Mouse (Mus musculus): ENCODE measurements around the gene Fndc3b.
"Not testable (repeated sequence)": the region's sequence is repeated elsewhere in the genome, so short reads cannot be mapped to it uniquely, and the experiment has no call there.

The Fndc3b gene

DNA sequence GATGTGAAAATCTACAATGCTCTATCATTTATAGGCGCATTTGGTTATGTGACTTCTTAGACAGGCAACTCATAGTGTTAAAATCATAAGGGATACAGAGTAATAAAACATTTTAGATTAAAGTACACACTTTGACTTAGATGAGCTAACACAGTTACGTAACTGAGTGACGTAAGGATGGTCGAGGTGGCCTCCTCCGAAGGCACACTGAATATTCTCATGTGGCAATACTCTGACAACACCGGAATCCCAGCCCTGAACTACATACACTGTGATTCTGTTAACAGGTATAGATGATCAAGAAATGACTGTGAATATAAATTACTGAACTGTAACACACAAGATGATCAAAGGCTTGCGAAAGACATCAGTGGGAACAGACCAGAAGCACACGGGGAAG, 292.5 kb downstream of the Fndc3b start:
- no peak for DNase-seq (ENCODE audit: low read depth, low spot score)

DNA sequence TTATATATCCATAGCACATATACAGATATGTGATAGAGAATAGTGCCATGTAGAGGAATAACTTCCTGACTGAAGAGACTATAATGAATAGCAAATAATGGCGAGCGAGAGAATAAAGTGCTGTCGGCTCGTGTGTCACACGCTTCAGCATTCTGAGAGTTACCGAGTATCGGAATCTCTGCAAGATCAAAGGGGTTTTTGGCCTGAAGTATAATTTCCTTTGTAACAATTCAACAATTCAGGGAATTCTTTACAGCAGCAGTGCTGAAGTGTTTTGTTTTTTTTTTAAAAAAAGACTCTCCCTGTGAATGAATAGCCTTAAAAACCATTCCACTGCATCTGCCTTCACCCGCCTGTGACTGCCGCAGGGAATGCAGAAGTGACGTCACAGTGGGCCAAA, 294.3 kb downstream of the Fndc3b start:
- no peak for DNase-seq (ENCODE audit: low read depth, low spot score)

DNA sequence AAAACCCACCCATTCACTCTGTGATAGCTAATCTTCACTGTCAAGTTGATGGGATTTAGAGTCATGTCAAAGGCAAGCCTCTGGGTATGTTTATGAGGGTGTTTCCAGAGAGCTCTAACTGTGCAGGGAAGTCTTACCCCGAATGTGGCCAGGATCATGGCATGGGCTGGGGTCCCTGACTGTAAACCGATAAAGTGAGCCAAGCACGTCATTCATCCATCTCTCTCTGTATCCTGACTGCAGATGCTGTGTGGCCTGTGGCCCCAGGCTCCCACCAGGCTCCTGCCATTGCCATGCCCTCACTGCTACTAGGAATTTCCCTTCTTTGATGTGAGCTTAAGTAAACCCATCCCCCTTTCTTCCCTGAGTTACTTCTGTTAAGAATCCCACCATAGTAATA, 297.5 kb downstream of the Fndc3b start:
- no peak for DNase-seq (ENCODE audit: low read depth, low spot score)

DNA sequence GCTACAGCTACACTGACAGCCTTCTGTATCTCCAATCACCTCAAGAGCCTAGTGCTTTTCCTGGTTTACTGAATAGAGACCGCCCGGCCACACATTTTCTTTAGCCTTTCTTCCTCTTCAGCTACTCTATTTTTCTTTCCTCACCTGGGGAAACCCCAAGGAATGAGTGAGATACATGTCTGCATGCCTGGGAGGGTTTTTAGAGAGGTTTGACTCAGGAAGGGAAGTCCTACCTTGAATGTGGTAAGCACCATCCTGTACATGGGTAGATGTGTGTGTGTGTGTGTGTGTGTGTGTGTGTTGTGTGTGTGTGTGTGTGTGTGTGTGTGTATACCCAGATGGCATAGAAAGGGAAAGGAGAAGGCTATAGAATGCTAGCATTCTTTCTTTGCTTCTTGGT, 299.8 kb downstream of the Fndc3b start:
- DNase-seq (ENCODE audit: low read depth, low spot score): no peak

DNA sequence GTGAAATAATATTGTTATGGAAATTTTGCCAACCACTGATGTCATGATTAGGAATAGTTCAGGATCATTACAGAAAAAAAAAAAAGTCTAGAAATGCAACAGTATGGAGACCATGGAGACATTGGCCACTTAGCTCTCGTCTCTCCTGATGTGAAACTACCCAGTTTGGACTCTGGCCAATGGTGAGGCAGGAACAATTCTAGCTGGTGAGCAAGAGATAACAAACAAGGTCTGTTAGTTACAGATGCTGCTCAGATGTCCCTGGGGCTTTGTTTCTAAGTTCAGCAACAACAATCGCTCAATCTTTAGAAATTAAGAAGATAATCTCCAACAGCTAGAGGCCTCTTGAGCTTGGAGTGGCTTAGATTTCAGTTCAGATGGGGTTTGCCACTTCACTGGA, 302.5 kb downstream of the Fndc3b start:
- DNase-seq (ENCODE audit: low read depth, low spot score): no peak

DNA sequence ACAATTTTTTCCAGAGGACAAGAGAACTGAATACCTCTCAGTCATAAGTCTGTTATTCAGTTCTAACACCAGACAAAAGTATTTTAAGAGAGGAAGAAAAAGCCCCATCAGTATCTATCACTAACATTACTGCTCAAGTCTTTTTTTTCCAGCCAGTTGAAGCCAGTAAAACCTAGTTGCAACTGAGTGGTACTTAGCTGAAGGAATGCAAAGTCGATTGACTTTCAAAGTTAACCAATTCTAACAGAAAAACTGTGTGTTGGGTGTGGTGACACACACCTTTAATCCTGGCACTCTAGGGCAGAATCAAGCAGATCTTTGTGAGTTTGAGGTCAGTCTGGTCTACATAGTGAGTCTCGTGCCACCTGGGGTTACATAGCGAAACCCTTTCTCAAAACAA, 304.7 kb downstream of the Fndc3b start:
- no peak for DNase-seq (ENCODE audit: low read depth, low spot score)

DNA sequence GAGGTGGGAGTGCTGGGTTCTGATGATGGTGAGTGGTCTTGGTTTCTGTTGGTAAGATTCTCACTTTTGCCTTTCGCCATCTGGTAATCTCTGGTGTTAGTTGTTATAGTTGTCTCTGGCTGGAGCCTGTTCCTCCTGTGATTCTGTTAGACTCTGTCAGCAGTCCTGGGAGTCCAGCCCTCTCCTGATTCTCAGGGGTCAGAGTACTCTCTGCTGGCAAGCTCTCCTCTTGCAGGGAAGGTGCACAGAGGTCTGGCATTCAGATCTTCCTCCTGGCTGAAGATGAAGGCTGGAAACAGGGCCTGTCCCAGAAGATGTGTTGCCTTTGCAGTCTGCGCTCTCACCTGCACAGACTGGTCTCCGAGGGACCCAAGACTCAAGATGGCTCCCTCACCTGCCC, 310.1 kb downstream of the Fndc3b start:
- DNase-seq (ENCODE audit: low read depth, low spot score): not testable (repeated sequence)

DNA sequence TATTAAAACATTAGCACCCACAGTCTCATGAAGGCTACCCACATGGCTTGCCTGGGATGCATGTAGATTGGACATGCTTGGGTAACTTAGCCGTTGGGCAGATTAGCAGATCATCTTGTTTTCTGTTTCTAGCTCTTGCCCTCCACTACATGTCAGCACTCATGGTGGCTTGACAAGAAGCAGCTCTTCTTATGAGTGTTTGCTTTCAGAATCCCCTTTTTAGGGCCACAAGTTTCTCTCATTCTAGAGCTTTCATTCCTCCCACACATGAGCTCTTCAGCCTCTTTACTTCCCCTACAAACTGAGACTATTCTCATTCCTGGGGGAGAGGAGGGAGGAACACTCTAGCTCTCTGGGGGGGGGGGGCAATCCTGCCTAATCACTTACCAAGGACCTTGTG, 321.2 kb downstream of the Fndc3b start:
- no peak for DNase-seq (ENCODE audit: low read depth, low spot score)

DNA sequence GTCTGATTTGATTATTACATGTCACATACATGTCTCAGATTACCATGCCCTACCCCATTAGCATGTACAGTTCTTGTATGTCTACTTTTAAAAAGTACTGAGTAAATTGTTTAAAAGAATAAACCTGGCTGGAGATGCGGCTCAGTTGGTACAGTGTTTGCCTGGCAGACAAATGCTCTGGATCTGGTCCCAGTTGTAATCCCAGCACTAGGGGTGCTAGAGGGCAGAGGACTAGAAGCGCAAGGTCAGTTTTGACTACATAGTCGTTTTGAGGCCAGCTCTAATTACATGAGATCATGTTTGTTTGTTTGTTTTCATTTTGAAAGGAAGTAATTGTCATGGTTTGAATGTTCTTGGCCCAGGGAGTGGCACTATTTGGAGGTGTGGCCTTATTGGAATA, 326.3 kb downstream of the Fndc3b start:
- DNase-seq (ENCODE audit: low read depth, low spot score): no peak

DNA sequence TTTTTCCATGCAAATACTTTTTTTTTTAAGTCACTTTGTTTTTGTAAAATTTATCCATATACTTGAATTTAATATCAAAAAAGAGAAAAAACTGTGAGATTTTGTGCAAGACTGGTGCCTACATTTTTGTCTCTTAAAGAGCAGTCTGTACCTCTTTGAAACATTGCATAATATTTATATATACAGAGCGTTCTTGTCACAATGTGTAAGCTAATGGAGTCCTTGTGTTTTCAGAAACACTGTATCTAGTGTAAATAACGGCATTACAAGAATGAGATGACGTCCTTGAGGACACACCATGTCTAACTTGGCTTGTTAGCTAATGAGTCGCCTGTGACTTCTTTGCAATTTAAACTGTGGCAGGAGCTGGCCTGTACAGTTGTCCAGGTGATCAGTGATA, 333.2 kb downstream of the Fndc3b start:
- no peak for DNase-seq (ENCODE audit: low read depth, low spot score)

DNA sequence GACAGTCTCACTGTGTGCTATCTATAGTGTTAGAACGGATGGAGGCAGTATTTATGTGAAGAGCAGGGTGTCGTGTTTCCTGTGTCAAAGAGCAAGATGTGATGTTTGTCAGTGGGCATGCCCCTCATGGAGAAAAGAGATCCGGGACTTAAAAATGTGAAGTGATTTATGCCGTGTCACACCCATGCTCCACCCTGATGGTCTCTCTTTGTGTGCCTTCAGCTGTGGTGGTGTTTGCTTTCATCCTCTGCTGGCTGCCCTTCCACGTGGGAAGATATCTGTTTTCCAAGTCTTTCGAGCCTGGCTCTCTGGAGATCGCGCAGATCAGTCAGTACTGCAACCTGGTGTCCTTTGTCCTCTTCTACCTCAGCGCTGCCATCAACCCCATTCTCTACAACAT, 336.7 kb downstream of the Fndc3b start:
- DNase-seq (ENCODE audit: low read depth, low spot score): no peak

DNA sequence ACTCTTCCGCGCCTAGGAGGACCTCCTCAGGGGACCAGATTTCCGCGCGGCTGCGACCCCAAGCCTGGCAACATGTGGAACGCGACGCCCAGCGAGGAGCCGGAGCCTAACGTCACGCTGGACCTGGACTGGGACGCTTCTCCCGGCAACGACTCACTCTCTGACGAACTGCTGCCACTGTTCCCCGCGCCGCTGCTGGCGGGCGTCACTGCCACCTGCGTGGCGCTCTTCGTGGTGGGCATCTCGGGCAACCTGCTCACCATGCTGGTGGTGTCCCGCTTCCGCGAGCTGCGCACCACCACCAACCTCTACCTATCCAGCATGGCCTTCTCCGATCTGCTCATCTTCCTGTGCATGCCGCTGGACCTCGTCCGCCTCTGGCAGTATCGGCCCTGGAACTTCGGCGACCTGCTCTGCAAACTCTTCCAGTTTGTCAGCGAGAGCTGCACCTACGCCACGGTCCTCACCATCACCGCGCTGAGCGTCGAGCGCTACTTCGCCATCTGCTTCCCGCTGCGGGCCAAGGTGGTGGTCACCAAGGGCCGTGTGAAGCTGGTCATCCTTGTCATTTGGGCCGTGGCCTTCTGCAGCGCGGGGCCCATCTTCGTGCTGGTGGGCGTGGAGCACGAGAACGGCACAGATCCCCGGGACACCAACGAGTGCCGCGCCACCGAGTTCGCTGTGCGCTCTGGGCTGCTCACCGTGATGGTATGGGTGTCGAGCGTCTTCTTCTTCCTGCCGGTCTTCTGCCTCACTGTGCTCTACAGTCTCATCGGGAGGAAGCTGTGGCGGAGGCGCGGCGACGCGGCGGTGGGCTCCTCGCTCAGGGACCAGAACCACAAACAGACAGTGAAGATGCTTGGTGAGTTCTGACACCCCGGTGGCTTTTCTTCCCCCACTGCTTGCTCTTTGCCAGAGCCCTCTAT, 339.1 kb downstream of the Fndc3b start:
- no peak for DNase-seq (ENCODE audit: low read depth, low spot score)

DNA sequence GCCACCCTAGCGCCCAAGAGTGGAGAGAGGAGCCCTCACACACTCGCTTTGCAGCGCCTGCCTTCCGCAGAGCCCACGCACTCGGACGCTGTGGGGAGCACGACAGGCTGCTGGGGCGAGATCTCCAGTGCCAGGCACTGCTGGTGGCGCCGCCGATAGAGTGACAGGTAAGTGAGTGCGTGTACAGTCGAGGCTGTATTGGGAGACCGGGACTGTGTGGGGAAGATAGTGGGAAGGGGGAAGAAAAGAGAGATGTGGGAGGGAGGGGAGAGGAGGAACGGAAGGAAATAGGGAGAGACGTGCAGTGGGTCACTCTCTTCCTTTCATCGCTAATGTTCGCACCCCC, 339.9 kb downstream of the Fndc3b start, which contains the start of gene Ghsr:
Gene Ghsr (plus strand): TSS at position 76 of the 346 bp plus-strand sequence.
- no peak for DNase-seq (ENCODE audit: low read depth, low spot score)

DNA sequence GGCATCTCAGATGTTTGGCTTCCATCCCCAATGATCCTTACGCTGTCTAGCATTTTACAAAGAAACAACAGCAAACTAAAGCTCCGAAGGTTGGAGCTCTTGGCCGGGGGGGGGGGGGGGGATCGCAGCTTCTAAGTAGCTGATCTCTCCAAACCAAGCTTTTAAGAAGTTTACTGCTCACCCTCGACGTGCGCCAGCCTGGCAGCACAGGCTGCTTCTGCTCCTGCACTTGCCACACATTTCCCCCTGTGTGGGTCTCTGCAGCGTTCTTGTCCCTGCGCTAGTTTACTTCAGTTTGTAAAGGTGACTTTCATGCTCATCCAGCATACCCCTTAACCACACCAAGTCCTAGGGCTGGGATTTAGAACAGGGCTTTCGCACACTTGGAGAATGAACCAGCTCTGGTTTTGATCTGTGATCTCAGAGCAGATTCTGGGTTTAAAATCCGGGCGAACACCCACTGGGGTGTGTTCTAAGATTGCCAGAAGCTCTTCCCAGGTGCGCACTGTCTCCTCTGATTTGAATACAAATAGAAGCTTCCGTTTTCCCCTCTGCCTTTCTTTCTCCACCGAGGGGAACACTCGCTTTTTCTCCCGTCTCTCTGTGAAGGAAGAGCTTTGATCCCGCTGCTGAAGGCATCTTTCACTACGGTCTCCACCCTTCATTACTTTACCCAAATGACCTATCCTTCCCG, 340.4 kb downstream of the Fndc3b start:
- DNase-seq (ENCODE audit: low read depth, low spot score): no peak

DNA sequence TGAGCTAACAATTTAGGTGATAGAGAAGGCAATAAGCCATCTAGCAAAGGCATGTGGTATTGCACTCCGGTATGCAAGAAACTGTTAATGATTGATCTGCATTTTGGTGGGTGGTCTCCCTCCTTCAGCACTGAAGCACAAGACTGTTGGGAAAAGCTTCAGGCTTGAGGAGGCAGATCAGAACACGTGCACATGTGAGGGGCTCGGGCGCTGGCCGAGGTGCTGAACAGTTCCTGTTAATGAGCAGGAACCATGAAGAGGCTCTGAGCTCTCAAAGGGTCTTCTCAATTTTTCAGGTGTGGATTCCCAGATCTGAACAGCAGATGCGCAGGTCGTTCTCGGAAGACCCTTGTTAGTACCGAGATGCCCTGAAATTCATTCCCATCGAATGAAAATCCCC, 341.0 kb downstream of the Fndc3b start:
- DNase-seq (ENCODE audit: low read depth, low spot score): no peak
